Mouse (Mus musculus): ENCODE results near the gene Vav2. TPM values are rescaled to one million over a fixed set of nuclear protein-coding genes. Genes with fewer than 3 reads are reported as not detected.
A peak's percentile ranks its signal among the peaks of the same experiment; 100 is the strongest.

The Vav2 gene
- total RNA-seq, 2 experiments from 2014 or later = 30.9 to 34.5 TPM

DNA sequence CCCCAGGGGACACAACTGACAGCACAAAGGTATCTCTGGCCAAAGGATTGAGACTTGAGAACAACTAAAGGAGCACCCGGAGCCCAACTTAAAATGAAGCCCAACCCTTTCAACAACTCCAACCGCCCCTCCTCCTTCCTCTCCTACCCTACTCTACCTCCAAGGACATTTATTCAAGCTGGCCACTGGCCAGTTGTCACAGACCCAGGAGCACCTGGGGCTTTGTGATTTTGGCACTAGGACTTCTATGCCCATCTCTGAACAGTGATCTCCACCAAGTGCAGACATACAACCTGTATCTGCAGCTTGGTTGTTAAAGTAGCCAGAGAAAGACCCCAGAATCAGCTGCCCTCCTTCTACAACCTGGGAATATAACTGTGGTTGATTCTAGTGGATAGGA, 102.1 kb downstream of the Vav2 start:
- DNase-seq (ENCODE audit: low spot score in 2 of 2) = no peak

DNA sequence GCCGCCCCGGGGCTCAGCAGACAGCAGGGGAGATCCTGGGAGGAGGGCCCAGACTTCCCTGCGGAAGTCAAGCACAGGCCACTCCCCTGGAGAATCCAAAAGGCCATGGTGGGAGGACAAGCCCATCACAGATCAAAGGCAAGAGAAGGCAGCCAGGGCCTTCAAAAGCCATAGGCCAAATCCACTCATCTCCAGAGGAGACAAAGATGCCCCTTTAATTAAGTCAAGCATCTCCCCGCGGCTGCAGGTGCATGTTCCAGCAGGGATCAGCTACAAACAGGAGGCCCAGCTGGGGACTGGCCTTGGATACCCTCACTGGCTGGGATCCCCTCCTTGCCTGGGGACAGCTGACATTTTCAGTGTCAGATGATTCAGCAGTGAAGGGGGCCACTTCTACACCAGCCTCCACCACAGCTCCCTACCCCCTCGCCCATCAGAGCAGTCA, 105.4 kb downstream of the Vav2 start:
- DNase-seq (ENCODE audit: low spot score in 2 of 2) = no peak

DNA sequence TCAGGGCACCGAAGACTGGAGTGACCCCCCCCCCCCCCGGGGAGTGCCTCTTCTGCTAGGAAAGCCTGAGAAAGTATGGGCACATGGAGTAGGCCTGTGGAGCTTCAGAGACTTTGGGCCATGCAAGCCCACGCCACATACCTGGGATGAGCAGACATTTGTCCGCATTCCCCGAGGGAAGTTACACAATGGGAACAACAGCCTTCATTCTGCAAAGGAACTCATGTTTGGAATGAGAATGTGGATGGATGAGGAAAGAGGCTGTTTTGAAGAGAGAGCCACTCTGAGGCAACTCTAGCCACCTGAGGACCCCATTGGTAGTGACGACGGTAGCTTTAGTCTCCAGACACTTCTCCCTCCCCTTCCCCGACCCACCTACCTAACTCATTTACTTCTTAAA, 106.0 kb downstream of the Vav2 start:
- no peak for DNase-seq (ENCODE audit: low spot score in 2 of 2)

DNA sequence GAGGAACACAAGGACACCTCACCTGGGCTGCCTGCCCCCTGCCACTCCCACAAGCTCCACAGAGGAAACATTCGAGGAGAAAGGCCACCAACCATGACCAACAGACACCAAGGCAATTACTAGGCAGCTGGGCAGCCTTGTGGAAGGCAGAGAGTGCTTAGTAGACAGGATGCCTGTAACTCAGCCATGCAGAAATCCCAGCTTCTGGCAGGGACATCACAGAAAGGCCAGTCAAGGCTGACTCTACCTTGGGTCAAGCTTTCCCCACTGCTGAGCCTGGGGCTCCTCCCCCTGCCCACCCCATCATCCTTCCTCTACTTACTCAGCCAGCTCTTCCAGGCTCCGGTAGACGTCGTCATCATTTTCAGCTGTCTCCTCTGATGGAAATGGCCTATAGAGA, 108.2 kb downstream of the Vav2 start:
- DNase-seq (ENCODE audit: low spot score in 2 of 2) = no peak

DNA sequence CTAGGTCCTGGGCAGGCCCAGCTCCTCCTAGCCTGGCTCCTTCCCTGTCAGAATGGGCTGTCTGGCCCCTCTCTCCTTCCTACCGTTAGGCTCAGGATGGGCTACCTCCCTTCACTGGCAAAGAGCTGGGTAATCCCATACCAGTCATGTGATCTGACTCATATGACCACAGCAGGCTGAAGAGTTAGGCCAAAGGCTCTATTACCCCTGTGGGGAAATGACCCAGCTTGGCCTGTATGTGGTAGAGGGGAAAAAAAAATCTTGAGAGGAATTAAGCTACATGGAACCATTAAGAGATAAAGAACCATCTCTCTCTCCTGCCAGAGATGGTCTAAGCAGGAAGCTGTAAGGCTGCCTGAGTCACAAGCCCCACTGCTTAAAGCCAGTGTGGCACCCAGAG, 108.6 kb downstream of the Vav2 start:
- no peak for DNase-seq (ENCODE audit: low spot score in 2 of 2)

DNA sequence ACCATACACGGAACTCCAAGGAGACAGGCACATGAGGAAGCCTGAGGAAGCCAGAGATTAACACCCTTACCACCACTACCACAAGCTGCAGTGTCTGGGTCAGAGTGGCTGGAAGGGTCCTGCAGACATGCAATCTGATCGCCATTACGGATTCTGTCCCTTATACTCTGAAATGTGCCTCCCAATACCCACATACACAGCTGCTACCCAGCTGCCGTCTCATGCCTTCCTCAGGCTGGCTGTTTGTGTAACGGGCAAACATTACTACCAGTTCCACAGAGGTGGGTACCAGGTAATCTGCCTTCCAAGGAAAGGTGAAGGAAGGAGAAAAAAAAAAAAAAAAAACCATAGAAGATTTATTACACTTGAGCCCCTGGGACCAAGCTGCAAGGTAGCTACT, 110.7 kb downstream of the Vav2 start:
- DNase-seq (ENCODE audit: low spot score in 2 of 2) = no peak

DNA sequence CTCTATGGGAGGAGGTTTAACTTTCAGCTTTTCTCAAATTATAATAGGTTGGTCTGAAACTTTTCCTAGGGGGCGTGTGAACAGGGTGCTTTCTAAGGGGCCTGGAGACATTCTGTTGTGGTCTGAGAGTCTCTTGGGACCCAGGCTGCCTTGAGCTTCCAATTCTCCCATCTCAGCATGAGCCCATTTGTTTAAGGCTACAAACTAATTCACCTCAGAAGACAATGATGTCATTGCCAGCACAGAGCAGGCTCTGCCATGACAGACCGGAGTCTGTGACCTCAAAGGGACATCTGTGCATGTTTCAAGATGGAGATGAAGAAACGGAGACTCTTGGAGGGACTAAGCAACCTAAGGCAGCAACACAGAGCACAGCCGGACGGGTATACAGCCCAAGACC, 112.6 kb downstream of the Vav2 start:
- DNase-seq (ENCODE audit: low spot score in 2 of 2) = no peak

DNA sequence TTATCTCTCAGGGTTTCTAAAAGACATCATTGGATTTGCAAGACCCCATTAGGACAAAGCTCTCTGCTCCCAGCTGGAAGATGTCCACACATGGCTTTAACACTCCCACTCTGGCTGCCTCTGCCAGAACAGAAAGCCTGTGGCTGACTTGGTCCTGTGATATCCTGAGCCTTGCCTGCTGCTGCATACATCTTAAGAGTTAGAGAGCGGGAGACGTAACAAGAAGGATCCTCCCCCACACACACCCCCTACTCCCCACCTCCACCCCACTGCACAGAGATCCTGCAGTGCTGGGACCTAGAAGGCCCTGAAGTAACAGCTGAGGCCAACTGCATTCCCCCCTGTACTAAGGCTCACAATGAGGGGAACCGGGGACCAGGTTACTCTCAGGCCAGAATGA, 114.3 kb downstream of the Vav2 start:
- DNase-seq (ENCODE audit: low spot score in 2 of 2) = no peak

DNA sequence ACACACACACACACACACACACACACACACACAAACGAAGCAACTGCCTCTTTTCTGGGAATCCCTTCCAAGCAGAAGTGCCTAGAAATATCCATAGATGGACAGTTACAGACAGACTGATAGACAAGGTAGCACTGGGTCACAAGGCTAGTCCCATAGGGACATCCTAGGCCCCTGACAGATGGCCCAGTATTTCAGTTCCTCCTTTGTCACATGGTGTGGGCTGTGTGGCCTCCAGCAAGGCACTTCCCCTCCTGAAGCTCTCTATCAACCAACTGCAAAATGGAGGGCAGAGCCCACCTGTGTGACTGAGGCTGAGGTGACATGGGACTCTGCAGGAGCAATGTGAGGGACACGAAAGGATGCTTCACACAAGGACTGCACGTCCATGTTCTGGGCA, 115.2 kb downstream of the Vav2 start:
- no peak for DNase-seq (ENCODE audit: low spot score in 2 of 2)

DNA sequence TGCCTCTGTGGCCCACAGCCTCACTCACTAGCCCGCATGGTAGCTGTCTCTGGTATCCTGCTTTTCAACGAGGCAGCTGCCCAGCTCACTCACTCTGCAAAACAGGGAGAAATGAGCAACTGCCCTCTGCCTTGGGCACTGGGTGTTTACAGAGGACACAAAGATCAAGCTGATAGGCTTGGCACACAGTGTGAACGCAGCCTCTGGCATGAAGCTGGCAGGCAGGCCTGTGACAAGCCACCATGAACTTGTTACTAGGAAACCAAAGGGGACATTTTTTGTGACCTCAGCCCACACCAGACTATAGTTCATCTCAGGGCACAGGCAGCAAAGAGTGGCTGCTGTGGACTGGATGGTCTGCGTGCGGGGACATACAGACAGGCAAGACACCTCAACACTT, 115.9 kb downstream of the Vav2 start:
- no peak for DNase-seq (ENCODE audit: low spot score in 2 of 2)

DNA sequence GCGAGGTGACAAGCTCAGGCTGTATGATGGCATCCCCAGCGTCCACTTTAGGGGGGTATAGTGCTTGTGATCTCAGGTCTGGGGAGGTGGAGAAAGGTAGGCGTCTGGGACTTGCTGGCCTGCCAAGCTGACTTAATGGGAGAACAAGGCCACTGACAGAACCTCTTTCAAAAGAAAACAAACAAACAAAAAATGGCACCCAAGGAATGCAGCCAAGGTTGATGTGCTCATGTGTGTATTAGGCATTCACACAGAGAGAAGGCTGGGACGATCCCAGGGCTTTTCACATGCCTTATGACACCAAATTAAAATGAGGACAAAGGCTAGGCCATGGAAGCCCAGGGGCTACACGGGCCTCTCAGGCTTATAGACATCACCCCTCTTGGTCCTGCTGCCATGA, 116.6 kb downstream of the Vav2 start:
- no peak for DNase-seq (ENCODE audit: low spot score in 2 of 2)

DNA sequence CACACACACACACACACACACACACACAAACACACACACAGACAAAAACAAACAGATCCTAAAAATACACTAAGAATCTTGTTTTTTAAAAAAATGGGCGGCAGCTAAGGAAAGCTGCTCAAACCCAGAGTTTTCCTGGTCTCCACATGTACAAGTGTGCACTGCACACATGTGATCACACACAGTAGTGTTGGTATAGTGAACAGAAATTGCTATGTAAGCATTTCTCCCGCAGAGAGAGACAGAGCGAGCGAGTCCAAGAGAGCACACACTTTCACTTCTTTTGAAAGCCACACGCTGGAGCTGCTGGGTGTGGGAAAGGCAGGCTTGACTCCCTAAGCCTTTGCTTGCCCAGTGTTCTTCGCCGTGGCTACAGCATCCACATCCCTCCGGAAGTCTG, 120.2 kb downstream of the Vav2 start:
- DNase-seq (ENCODE audit: low spot score in 2 of 2) = no peak

DNA sequence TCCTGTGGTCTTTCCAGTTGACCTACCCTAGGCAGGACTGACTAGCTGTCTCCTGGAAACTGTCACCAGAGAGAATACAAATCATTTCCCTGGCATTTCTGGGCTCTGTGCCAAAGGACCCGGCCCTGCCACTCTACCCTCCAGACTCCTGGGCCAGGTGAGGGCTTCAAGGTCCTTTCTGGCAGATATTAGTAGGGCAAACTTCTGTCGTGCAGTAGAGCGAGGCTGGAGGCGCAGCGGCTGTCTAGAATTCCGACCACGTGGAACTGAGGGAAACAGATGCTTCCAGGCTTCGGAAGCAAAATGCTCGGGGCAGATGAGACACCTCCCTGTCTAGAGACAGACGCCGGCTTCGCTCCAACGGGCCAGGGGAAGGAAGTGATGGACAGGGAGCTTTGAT, 122.1 kb downstream of the Vav2 start:
- no peak for DNase-seq (ENCODE audit: low spot score in 2 of 2)

DNA sequence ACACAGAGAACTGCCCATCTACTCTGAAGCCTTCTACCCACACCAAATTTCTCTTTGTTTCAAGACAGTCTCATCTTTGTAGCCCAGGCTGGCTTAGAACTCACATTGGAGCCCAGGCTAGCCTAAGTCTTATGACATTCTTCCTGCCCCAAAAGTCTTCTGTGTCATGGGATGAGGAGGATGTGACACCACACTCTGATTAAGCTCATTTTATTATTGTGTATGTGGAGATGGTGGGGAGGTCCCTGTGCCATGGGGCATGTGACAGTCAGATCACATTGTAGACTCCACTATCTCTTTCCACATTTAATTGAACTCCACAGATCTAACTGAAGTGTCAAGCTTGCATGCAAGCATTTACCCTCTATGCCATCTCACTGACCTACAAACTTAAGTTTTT, 122.8 kb downstream of the Vav2 start:
- DNase-seq (ENCODE audit: low spot score in 2 of 2) = no peak

DNA sequence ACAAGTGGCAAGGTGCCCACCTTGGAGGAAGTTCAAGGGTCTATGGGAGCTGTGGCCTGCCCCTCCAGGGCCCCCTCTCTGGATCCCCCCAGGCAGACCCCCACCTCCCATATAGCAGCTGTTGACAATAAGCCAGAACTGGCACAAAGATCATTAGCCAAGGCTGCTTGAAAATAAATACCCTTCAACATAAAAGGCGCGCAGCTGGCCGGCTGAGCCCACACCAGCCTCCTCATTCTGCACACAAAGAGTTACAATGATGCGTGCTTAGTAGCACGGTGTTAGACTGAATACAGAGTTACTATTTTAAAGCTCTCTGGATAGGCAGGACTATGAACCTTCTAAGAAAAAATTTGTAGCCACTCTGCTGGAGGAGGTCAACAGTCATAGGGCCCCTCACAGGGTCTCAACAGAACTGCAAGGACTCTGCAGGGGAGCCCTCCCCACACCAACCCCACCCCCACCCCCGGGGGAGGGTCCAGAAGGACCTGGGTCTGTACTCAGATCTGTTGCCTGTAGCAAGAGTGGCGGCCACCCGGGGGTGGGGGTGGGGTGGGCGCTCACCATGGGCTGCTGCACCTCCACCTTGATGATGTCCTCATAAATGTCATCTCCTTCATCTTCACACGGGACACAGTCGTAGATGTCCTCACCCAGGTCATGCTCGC, 125.3 kb downstream of the Vav2 start:
- DNase-seq (ENCODE audit: low spot score in 2 of 2) = no peak

DNA sequence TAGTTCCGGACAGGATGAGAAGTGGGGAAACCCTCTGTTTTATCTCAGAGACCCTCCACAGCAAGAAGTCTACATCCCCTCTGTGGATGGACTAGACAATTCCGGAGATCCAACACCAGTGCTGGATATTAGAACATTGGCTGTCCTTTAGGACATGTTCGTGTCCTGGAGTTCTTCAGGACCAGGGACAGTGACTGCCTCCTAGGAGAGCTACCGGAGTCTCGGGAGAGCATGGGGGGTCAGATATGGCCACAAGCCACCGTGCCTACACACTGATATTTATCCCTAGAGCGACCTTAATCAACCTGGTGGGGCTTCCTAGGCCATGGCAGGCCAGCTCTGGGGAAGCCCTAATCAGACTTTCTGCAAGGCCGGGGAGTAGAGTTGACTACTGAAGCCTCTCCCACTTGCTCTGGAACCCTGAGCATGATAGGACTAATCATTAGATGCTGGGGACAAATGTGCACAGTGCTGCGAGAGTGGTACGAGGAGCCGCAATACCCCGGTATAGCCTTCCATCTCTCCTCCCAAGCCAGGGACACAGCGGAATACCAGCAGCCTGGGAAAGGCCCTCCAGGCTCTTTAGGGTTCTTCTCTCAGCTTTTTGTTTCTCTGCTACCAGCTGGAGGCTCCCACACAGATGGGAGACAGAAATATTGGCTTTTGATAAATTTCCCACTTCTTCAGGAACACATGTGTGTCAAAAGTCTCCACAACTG, 125.9 kb downstream of the Vav2 start:
- no peak for DNase-seq (ENCODE audit: low spot score in 2 of 2)

DNA sequence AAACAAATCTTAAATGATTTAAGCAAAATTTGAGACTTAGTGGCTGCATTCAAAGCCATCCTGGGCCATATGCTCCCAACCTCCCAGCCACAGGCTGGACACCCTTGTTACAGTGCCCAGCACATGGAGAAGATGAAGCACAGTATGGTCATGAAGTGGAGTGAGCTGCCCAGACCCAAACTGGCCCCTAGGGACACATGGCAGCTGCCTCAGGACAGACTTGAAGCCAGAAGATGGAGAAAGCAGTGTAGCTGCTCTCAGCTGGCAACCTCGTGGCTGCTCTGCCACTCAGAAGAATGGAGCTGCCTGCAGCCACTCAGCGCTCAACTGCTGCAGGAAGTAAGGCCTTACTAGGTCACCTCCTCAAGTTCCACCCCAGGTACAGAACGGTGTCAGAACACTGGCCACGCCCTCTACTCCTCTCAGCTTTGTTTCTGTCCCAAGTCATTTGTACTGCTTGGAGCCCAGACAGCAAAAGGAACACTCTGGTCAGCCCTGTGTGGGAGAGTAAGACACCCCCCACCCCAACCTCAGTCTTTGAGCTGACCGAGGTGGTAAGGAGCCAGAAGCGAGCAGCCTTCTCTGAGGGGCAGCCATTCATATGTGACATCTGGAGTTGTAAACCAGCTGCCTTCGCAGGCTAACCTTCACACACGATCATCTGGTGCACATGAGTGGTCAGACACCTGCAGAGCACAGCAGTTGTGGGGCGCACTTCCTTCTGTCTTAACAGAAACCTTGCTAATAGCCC, 130.0 kb downstream of the Vav2 start:
- DNase-seq (ENCODE audit: low spot score in 2 of 2) = no peak

DNA sequence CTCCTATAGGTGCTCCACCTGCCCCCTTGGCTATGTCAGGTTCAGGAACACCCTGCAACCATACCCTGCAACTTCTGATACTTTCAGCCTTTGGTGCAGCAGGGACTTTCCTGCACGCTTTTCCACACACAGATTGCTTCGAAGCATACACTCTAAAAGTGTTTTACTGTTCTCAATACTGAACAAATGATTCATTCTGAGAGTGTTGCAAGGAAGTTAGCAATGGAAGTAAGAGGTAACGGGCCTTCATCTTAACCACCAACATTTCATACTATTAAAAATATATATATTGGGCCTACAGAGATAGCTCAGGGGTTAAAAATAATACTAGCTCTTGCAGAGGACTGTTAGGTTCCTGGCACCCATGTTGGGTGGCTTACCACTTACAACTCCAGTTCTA, 132.1 kb downstream of the Vav2 start:
- DNase-seq (ENCODE audit: low spot score in 2 of 2) = no peak

DNA sequence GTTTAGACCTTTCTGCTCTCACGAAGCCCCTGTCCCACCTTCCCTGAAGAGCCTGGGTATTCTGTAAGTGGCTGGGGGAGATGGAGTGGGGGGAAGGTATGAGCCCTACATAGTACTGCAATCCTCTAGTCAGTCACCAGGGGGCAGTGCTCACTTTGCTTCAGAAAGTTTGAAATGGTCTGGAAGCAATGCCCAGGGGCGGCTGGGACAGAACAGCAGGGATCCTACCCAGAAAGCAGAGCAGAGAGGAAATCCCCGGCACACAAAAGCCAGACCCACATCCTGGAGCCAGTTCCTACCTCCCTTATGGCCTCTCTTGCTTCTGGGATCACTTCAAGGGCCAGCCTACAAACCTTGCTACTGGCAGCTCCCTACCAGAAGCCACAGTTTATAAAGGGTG, 137.8 kb downstream of the Vav2 start:
- DNase-seq (ENCODE audit: low spot score in 2 of 2) = peak; percentile 30 to 81

DNA sequence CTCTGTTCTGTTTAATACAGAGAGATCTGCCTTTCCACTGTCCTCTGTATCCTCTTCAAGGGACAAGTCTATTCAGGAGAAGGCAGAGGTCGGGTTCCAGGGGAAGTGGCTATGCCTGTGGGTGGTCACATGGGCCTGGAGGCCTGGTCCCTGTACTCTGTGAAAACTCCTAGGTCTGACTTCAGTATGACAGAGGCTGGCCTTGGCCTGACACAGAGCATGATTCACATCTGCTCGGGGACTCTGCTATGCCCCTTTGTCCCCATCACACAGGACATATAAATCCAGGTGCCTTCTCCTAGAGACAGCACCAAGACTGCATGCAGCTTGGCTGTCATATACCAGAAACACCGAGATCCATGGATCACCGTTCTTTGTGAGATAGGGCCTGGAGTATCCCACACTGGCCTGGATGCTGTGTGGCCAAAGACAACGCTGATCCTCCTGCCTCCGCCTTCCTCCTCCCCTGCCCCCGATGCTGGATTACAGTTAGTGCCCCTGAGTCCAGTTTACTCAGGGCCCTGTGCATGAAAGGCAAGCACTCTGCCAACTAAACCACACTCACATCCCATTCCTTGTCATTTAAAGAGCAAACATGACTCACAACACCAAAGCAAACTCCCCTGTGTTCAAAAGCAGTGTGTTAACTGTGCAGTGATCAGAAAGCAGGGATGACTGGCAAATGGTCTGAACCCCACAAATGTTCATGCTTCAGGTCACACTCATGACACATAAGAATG, 139.7 kb downstream of the Vav2 start:
- no peak for DNase-seq (ENCODE audit: low spot score in 2 of 2)

DNA sequence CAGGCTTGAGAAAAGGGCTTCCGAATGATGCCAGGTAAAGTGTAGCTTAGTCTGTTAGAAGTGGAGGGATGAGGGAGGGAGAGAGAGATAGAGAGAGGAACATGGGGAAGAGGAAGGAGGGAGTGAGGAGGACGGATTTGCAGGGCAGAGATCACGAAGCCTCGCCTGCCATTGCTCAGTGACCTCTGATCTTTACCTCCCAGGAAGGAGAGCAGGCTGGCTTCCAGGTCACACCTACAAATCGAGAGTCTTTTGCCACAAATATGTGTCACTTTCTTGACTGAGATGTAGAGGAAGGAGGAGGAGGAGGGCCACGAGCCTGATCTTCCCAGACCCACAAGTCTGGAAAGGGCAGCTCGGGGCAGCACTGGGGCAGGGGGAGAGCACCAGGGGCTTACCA, 142.4 kb downstream of the Vav2 start:
- no peak for DNase-seq (ENCODE audit: low spot score in 2 of 2)

DNA sequence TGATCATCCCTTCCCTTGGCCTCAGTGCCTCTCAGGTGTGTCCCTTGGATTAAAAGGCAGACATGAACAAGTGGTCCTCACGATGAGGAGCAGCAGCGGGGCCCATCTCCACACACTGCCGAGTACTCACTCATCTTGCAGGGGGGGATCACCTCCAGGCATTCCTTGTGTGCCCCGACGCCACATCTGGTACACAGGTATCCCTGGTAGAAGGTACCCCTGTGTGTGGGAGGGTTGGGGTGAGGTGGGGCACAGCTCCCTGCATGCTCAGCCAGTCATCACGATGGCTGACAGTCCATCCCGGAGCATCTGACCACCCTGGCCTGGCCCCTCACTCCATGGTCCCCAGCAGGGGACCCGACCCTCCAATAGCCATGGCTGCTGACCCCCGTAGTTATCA, 145.1 kb downstream of the Vav2 start:
- DNase-seq (ENCODE audit: low spot score in 2 of 2) = no peak

Measured in adrenal gland, postnatal 4 days (tissue).